ENCODE assay signal across 18 mouse cellular contexts in genomic region chr15:84509161-84509560, GRCm38 (mm10). TPM values are rescaled to one million over a fixed set of nuclear protein-coding genes. Genes with fewer than 3 reads are reported as not detected.
DNase-seq lines count a peak whose midpoint lies in the region; ATAC-seq and TF ChIP-seq lines count a peak whose summit lies in the region.
"Had no signal": no experiment of that assay in that cellular context is flagged by ENCODE, and none has a peak within 500 bp of the region (broad histone marks: within the 10 kb centered on the region; RNA-seq: fewer than 3 reads in every experiment).

No protein-coding gene starts in this region.

- no peak for ATAC-seq in forebrain, postnatal 0 days
- ATAC-seq: intestine, embryonic 16.5 days had no signal

- no peak overlapping the region for H3K4me3 ChIP-seq in forebrain, embryonic 10.5 days
- no peak overlapping the region for H3K4me3 ChIP-seq in forebrain, postnatal 0 days (ENCODE audit: low read depth, low read length)
- H3K4me3 ChIP-seq: embryonic facial prominence, embryonic 10.5 days; heart, embryonic 13.5 days had no signal

- no peak overlapping the region for H3K4me2 ChIP-seq in forebrain, postnatal 0 days (ENCODE audit: low read depth)
- H3K4me2 ChIP-seq: heart, embryonic 13.5 days; hindbrain, embryonic 14.5 days had no signal

- no peak for DNase-seq in forebrain, embryonic 10.5 days (ENCODE audit: extremely low spot score, low spot score)
- no peak for DNase-seq in forebrain, postnatal 0 days
- peak; percentile 16 to 51 for DNase-seq in frontal cortex, adult 2 months (ENCODE audit: extremely low spot score in 1 of 2, low spot score in 1 of 2)
- no peak for DNase-seq in frontal cortex, postnatal 14 days (ENCODE audit: low spot score in 2 of 2)
- DNase-seq in left cerebral cortex, adult 11 months (ENCODE audit: low spot score): peak; percentile 23
- DNase-seq in left cerebral cortex, postnatal 10 days (ENCODE audit: extremely low spot score in 1 of 2, low spot score in 2 of 2): no peak
- DNase-seq in brain, adult 2 months (ENCODE audit: low read depth, low spot score): peak; percentile 66
- DNase-seq: adrenal gland, postnatal 10 days; cerebellum, adult 11-12 months; cerebellum, adult 9-11 months; gastrocnemius, postnatal 36 days; heart, adult 11 months; heart, postnatal 36 days had no signal

- 73% methylated on average over 5 of the region's 5 CpGs for WGBS in forebrain, embryonic 10.5 days
- 51% methylated on average over 5 of the region's 5 CpGs for WGBS in forebrain, postnatal 0 days

- no peak overlapping the region for H3K9ac ChIP-seq in forebrain, postnatal 0 days
- H3K9ac ChIP-seq: heart, embryonic 13.5 days; hindbrain, embryonic 14.5 days had no signal

- peaks cover 28% of the 10 kb centered on the region for H3K27me3 ChIP-seq in forebrain, embryonic 10.5 days (ENCODE audit: poor library complexity, severe bottlenecking)
- H3K27me3 ChIP-seq in forebrain, postnatal 0 days (ENCODE audit: insufficient read depth, low read length): no peaks in the 10 kb centered on the region
- H3K27me3 ChIP-seq: heart, embryonic 13.5 days had no signal

- intact Hi-C loops in left cerebral cortex, postnatal 10 days (cut with DNase I): no loop called here

- TF ChIP-seq CTCF in forebrain, postnatal 0 days (IDR thresholded peaks at IDR 0.05; ENCODE audit: low read depth): no peak

- H3K9me3 ChIP-seq in forebrain, embryonic 10.5 days: peaks cover 3% of the 10 kb centered on the region; the same call in 1 of the 2 replicates
- H3K9me3 ChIP-seq in forebrain, postnatal 0 days (ENCODE audit: low read length): no peaks in the 10 kb centered on the region
- H3K9me3 ChIP-seq: embryonic facial prominence, embryonic 10.5 days; heart, embryonic 13.5 days had no signal

- peaks cover 52% of the 10 kb centered on the region for H3K4me1 ChIP-seq in forebrain, embryonic 10.5 days
- H3K4me1 ChIP-seq in forebrain, postnatal 0 days (ENCODE audit: insufficient read depth): peaks cover 5% of the 10 kb centered on the region; the same call in 1 of the 2 replicates

- 0 out of 2 replicates have a peak overlapping the region, but pooled peaks have one; percentile 53 for H3K27ac ChIP-seq in forebrain, embryonic 10.5 days
- H3K27ac ChIP-seq in forebrain, postnatal 0 days (ENCODE audit: low read depth, low read length): no peak overlapping the region
- H3K27ac ChIP-seq: embryonic facial prominence, embryonic 10.5 days; heart, embryonic 13.5 days; hindbrain, embryonic 14.5 days had no signal

- H3K36me3 ChIP-seq in forebrain, embryonic 10.5 days (replicated peaks): no peaks in the 10 kb centered on the region
- H3K36me3 ChIP-seq in forebrain, postnatal 0 days (ENCODE audit: insufficient read depth): no peaks in the 10 kb centered on the region
- H3K36me3 ChIP-seq: embryonic facial prominence, embryonic 10.5 days; heart, embryonic 13.5 days had no signal

RNA-seq across cellular contexts. Expression of gene Rtl6, which starts 48.5 kb away (rescaled TPM):
- 25.5 and 26.9 TPM in 2 replicates for polyA plus RNA-seq in forebrain, embryonic 10.5 days (2016; fragmentation: Nextera tagmentation; extraction: Ambion mirVana)
- total RNA-seq in forebrain, postnatal 0 days (2014; rRNA removed): 54.8 and 75.5 TPM in 2 replicates
- 46.2 and 55.1 TPM in 2 replicates for polyA plus RNA-seq in forebrain, postnatal 0 days (2015; fragmentation: Nextera tagmentation; extraction: Ambion mirVana)
- polyA plus RNA-seq in frontal cortex, adult 2 months (2012; rRNA removed): 37.5 and 42.3 TPM in 2 replicates
- total RNA-seq in left cerebral cortex, postnatal 10 days (2021): 10 to 100 TPM; 66.8 to 67.4 TPM
- total RNA-seq: MEL had no signal

Comparison
In these comparisons a context has a peak if more than half of its experiments do, and no peak if none do; other contexts are left out.
1. DNase-seq: peak in frontal cortex, adult 2 months (2 of 2), left cerebral cortex, adult 11 months (single experiment) and brain, adult 2 months (single experiment); none in forebrain, embryonic 10.5 days (single experiment), forebrain, postnatal 0 days (single experiment), frontal cortex, postnatal 14 days (0 of 2) and left cerebral cortex, postnatal 10 days (0 of 2).